Mouse (Mus musculus) intestine, embryonic 14.5 days (tissue): ENCODE results near the gene Cbwd1. TPM values are rescaled to one million over a fixed set of nuclear protein-coding genes. Genes with fewer than 3 reads are reported as not detected.
"Not testable (repeated sequence)": the region's sequence is repeated elsewhere in the genome, so short reads cannot be mapped to it uniquely, and the experiment has no call there.

ENCODE experiments used
- ATAC-seq: fragments of 200-750 bp; cut with Nextera tagmentation; replicated peaks from 2 replicates; pipeline ENCODE4 v1.8.0; 2017; ENCODE audit warnings: low read depth, moderate number of reproducible peaks, moderate TSS enrichment, moderate library complexity; ENCODE audit not compliant: low FRiP score, low TSS enrichment
- DNase-seq: peaks from one replicate; pipeline ENCODE4 v3.0.0-alpha.2; 2018; ENCODE audit warnings: low spot score
- H3K27ac ChIP-seq: fragments of 300-500 bp; sonication (generic); 2 replicates; pipeline ENCODE4 v1.5.1; 2014; ENCODE audit warnings: low read depth, mild to moderate bottlenecking, control low read depth
- H3K27me3 ChIP-seq: fragments of 300-500 bp; sonication (generic); replicated peaks from 2 replicates; pipeline ENCODE4 v1.6.1; 2014; ENCODE audit warnings: low read length, control low read depth; ENCODE audit not compliant: control insufficient read depth, insufficient read depth
- H3K36me3 ChIP-seq: fragments of 300-500 bp; sonication (generic); 2 replicates; pipeline ENCODE4 v1.6.1; 2014; ENCODE audit warnings: low read length, control low read depth; ENCODE audit not compliant: control insufficient read depth, insufficient read depth
- H3K4me1 ChIP-seq: fragments of 300-500 bp; sonication (generic); replicated peaks from 2 replicates; pipeline ENCODE4 v1.6.1; 2014; ENCODE audit warnings: low read length, control low read depth, mixed read lengths; ENCODE audit not compliant: control insufficient read depth, insufficient read depth
- H3K4me2 ChIP-seq: fragments of 300-500 bp; sonication (generic); 2 replicates; pipeline ENCODE4 v1.6.1; 2014; ENCODE audit warnings: low read length
- H3K4me3 ChIP-seq: fragments of 300-500 bp; sonication (generic); 2 replicates; pipeline ENCODE4 v1.5.1; 2014; ENCODE audit warnings: low read depth, low read length, control low read depth, mixed read lengths
- H3K9ac ChIP-seq: fragments of 300-500 bp; sonication (generic); 2 replicates; pipeline ENCODE4 v1.6.1; 2014; ENCODE audit warnings: mild to moderate bottlenecking, low read length
- H3K9me3 ChIP-seq: fragments of 300-500 bp; sonication (generic); 2 replicates; pipeline ENCODE4 v1.6.1; 2016; ENCODE audit warnings: low read length, control low read depth; ENCODE audit not compliant: control insufficient read depth
- WGBS: fragments of 180-500 bp; shearing (Covaris S2); extraction: QIAGEN DNeasy Blood & Tissue Kit; methylation state at CpG from one replicate; pipeline ENCODE4 v1.1.7; 2014; 5-methylcytosine and 5-hydroxymethylcytosine counted together
- polyA plus RNA-seq: library from polyadenylated mRNA; unstranded; fragments of >200 nt; fragmentation: Nextera tagmentation; extraction: Ambion mirVana; gene quantifications from 2 replicates; pipeline ENCODE4 v1.2.1, GENCODE M21; 2014

The Cbwd1 gene
- polyA plus RNA-seq, 1 experiment from 2014 or later: 15.4 TPM

DNA sequence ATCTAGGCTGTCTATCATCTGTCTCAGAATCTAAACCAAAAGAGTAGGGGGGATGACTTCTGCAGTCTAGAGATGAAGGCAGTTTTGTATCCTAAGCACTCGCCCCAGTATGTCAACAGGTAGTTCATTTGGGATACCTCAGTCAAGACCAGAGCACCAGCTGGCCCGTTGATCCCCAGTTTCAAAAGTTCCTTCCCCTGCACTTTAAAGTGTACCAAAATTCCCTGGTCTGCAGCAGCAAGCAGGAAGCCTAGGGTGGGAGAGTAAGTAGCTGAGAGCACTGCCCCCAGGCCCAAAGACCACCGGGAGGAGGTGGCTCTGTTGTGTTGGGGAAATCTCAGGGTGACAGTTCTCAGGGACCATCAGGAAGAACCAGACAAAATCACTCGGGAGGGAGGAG, 64.9 kb downstream of the Cbwd1 start:
- WGBS: 17% methylated on average over 4 of the region's 4 CpGs
- H3K9me3 ChIP-seq: no peaks in the 10 kb centered on the region
- peaks cover 65% of the 10 kb centered on the region for H3K27me3 ChIP-seq
- DNase-seq (no peak), ATAC-seq (no peak)
- no peak overlapping the region for H3K4me3 ChIP-seq
- H3K9ac ChIP-seq: no peak overlapping the region
- peaks cover 12% of the 10 kb centered on the region for H3K4me1 ChIP-seq
- H3K27ac ChIP-seq: no peak overlapping the region
- no peak overlapping the region for H3K4me2 ChIP-seq
- no peaks in the 10 kb centered on the region for H3K36me3 ChIP-seq

DNA sequence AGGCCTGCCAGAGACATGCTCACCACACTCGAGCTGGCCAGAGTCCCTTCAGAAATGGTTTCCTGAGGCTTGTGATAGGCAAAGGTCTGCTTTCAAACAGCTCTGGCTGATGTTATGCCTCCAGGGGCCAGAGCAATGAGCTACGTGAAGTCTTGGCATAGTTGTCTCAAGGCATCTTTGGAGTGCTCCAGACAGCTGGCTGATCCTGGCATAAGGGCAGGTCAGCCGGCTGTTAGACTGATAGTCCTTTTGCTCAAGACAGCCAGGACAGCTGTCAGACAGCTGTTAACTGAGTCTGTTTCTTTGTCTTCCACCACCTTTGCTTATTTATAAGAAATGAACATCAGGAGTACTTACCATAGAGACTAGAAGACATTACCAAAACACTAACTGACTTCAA, 74.5 kb downstream of the Cbwd1 start:
- Histone ChIP-seq H3K4me3 (no peak overlapping the region), H3K27me3 (no peaks in the 10 kb centered on the region), H3K27ac (no peak overlapping the region), H3K4me2 (no peak overlapping the region), H3K36me3 (no peaks in the 10 kb centered on the region), H3K4me1 (no peaks in the 10 kb centered on the region; the same call in 1 of the 2 replicates), H3K9me3 (no peaks in the 10 kb centered on the region), H3K9ac (no peak overlapping the region)
- no peak for ATAC-seq
- 74% methylated on average over 3 of the region's 3 CpGs for WGBS
- no peak for DNase-seq

DNA sequence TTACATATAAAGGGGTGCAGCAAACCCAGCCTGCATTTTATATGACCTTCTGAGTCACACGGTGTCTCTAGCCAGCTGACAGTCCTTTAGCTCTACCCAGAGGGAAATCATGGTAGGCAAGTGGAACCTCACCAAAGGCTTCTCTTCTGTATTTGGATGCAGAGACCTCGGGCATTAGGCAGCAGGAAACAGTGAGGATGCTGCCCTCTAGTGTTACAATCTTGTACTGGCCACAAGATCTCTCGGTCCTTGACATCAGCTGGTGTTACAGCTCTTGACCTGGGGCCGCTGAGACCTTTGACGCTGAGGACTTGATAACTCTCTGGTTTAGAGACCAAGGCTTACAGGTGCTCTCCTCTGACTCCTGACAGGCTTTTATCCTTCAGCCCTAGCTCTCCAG, 75.9 kb downstream of the Cbwd1 start:
- Histone ChIP-seq H3K9ac (no peak overlapping the region), H3K4me1 (peaks cover 5% of the 10 kb centered on the region), H3K9me3 (no peaks in the 10 kb centered on the region), H3K27ac (no peak overlapping the region), H3K4me2 (no peak overlapping the region), H3K36me3 (no peaks in the 10 kb centered on the region), H3K27me3 (no peaks in the 10 kb centered on the region), H3K4me3 (no peak overlapping the region)
- DNase-seq (peak; percentile 78), ATAC-seq (no peak)
- WGBS: 7% methylated on average over 5 of the region's 5 CpGs

DNA sequence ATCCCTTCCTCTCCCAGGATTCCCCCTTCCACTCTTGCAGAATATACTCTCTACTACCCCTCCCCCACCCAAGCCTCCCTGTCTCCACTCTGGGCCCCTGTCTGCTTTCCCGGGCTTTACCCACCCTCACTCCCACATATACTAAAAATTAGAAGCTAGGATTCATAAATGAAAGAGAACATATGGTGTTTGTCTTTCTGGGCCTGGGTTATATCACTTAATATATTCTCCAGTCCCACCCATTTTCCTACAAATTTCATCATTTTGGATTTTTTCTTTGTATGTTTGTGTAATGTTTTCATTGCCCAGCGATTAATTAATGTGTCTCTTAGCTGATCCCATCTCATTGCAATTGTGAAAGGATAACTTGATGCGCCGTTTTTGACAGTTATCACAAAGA, 80.2 kb downstream of the Cbwd1 start:
- no peaks in the 10 kb centered on the region for H3K36me3 ChIP-seq
- WGBS: 39% methylated on average over 4 of the region's 4 CpGs
- no peaks in the 10 kb centered on the region for H3K9me3 ChIP-seq
- no peak overlapping the region for H3K4me2 ChIP-seq
- H3K9ac ChIP-seq: no peak overlapping the region
- H3K4me3 ChIP-seq: no peak overlapping the region
- no peak for DNase-seq
- no peak for ATAC-seq
- no peak overlapping the region for H3K27ac ChIP-seq
- peaks cover 5% of the 10 kb centered on the region for H3K4me1 ChIP-seq
- H3K27me3 ChIP-seq: no peaks in the 10 kb centered on the region

DNA sequence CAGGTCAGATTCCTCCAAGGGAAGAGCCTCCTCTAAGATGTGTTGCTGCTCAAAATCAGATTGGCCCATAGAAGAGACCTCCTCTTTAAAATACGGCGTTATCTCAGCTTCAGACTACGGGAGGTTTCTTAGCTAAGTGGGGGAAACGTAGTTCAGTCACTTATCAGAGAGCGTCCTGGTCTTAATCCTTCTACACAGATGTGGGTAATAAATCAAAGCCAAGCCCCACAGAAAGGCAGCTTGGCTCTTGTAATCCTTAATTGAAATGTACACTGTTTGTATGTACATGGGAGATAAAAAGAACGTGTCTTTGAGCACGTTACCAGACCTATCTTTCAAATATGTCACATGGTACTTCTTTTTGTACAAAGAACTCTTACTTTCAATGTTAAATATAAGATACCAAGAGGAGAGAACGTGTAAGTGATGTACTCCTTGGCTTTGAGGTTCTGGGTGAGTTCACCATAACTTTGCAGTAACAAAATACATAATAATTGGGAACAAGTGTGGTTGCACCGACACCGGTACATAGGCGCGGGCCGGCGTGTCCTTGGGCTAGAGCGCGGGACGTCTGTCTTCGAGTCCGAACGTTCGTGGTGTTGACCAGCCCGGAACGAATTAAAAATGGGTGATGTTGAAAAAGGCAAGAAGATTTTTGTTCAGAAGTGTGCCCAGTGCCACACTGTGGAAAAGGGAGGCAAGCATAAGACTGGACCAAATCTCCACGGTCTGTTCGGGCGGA, 86.1 kb downstream of the Cbwd1 start, which contains the start of gene Gm10053:
Gene Gm10053 (plus strand): TSS at position 558 of the 742 bp plus-strand sequence.
- WGBS: 60% methylated on average over 23 of the region's 26 CpGs
- H3K27me3 ChIP-seq, H3K27ac ChIP-seq, DNase-seq, H3K4me2 ChIP-seq, ATAC-seq, H3K9ac ChIP-seq, H3K36me3 ChIP-seq, H3K9me3 ChIP-seq, H3K4me3 ChIP-seq: not testable (repeated sequence)
- peaks cover 14% of the 10 kb centered on the region for H3K4me1 ChIP-seq

DNA sequence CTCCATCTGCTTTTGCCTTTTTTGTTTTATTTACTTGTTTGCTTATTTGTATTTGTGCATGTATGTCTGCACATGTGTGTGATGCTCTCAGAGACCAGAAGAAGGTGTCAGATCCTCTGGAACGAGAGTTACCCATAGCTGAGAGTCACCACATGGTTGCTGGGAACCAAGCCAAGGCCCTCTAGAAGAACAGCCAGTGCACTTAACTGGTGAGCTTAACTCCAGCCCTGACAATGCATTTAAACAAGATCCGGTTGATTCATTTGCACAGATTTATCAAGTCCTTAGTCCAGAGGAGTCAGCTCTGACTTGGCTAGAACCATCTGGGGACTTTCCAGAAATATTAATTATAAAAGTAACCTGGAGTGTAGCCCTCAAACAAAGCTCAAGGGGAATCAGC, 87.5 kb downstream of the Cbwd1 start:
- Histone ChIP-seq H3K36me3 (no peaks in the 10 kb centered on the region), H3K9ac (no peak overlapping the region), H3K9me3 (no peaks in the 10 kb centered on the region), H3K4me1 (peaks cover 15% of the 10 kb centered on the region), H3K27me3 (no peaks in the 10 kb centered on the region; the same call in 1 of the 2 replicates), H3K27ac (no peak overlapping the region; the same call in 1 of the 2 replicates), H3K4me2 (no peak overlapping the region), H3K4me3 (no peak overlapping the region)
- ATAC-seq: no peak; the same call in 1 of the 2 replicates
- 33% methylated on average over 2 of the region's 2 CpGs for WGBS
- DNase-seq: no peak

DNA sequence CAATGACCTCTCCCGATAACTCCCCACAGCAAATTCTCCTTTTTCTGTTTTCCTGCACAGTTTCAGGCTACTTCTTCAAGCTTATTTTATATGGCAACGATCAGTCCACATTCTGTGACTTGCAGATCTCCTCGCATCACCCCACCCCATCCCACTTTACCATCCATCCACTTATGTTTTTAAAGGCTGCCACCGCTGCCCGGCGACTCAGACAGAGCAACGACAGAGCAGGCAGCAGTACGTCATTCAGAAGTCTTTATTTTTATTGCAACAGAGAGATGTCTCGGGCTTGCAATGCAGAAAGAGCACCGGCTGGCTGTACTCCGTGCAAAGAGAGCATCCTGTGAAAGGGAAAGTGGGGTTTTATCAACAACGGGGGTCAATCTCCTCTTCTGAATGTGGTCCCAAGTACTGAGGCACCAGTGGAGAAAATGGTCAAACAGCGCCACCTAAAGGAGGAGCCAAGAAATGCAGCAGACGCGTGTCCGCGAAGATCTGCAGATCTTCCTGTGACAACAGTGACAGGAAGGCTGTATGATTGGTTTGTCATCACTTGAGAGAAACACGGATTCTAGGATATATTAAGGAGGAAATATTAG, 90.3 kb downstream of the Cbwd1 start:
- Histone ChIP-seq H3K9me3 (no peaks in the 10 kb centered on the region), H3K4me1 (peaks cover 15% of the 10 kb centered on the region), H3K4me2 (peak overlapping the region; percentile 52), H3K27me3 (no peaks in the 10 kb centered on the region; the same call in 1 of the 2 replicates), H3K27ac (no peak overlapping the region), H3K9ac (no peak overlapping the region), H3K36me3 (no peaks in the 10 kb centered on the region), H3K4me3 (peak overlapping the region; percentile 29; the same call in 1 of the 2 replicates)
- 13% methylated on average over 18 of the region's 18 CpGs for WGBS
- ATAC-seq (peak; percentile 36; the same call in 1 of the 2 replicates), DNase-seq (peak; percentile 94)
